Mouse (Mus musculus) CH12F3 (cell line): ENCODE measurements around the gene Dynlt1a.
"Not testable (repeated sequence)": the region's sequence is repeated elsewhere in the genome, so short reads cannot be mapped to it uniquely, and the experiment has no call there.

Experiments
- in situ Hi-C: fragments of 300-500 bp; cut with MboI; formaldehyde crosslinking; loops from 2 replicates; pipeline ENCODE4 v1.14.3; 2020; ENCODE audit warnings: low sequenced_read_pairs

Dynlt1a gene

DNA sequence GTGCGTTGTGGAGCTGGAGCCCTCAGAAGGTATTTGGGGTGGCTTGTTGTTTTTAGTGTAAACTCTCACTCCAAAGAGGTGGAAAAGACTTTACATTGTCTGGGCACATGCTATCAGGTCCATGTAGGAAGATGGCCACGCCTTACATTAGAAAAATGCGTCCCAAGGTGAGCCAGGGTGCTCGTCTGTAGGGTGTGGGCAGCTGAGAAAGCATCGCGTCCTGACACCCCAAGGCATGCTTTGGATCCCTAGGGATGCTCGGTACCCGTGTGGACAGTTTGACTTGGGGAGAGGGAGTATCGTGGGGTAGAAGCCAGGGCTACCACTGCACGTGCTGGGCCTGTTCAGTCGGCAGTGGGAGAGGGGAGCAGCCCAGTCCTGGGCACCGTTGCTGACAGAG, 28.3 kb downstream of the Dynlt1a start:
- in situ Hi-C loops, result not testable (repeated sequence)

DNA sequence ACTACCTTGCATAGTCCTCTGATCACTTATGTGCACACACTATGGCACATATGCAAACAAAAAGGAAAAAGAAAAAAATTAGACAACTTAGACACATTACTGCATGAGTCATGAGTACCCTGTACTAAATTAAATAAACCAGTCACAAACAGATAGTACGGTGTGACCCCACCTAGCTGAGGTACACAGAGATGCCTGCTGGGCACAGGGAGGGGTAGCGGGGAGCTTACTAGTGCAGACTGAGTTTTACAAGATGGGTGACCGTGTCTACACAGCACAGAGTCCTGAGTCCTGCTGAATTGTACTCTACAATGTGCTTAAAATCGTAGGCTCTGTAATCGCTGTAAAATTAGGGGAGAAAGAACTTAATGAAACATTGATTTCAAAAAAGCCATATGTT, 31.1 kb downstream of the Dynlt1a start:
- in situ Hi-C loops, result not testable (repeated sequence)

DNA sequence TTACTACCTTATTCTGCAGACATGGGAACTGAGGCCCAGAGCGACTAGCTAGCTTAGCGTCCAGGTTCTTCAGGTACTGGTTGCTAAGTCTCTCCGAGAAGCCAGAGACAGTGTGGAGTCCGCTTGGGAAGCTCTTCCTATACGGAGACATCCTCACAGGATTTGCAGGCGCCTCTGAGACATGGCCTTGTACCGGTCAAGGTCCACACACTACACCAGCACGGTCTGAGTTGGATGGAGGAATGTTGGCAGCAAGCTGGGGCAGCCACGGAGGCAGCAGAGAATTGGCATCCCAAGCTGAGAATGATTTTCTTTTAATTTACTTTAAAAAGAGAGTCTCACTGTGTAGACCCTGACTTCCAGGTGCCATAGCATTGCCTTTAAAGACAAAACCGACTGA, 34.2 kb downstream of the Dynlt1a start:
- in situ Hi-C loops, result not testable (repeated sequence)

- in situ Hi-C loops, result not testable (repeated sequence)
Measured at GRCm38 (mm10) chr17:6280513-6280912, 36.8 kb downstream of the Dynlt1a start.

DNA sequence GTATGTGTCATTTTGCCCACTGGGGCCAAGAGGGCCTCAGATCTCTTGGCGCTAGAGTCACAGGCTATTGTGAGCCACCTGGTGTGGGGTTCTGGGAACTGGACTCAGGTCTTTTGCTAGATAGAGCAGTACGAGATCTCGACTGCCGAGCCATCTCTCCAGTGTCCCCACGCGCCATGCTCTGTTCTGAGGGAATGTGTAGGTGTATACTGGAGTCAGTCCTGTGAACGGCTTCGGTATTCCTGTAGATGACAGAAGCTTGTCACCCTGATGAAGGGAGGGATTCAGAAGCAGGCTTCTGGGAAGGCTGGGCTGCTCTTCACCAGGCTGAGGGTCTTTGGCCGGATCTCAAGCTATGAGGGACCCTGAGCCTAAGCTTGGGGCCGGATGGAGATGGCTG, 37.5 kb downstream of the Dynlt1a start:
- in situ Hi-C loops, result not testable (repeated sequence)

GRCm38 (mm10) chr17:6279205-6279604, 38.1 kb downstream of the Dynlt1a start:
- in situ Hi-C loops, result not testable (repeated sequence)

DNA sequence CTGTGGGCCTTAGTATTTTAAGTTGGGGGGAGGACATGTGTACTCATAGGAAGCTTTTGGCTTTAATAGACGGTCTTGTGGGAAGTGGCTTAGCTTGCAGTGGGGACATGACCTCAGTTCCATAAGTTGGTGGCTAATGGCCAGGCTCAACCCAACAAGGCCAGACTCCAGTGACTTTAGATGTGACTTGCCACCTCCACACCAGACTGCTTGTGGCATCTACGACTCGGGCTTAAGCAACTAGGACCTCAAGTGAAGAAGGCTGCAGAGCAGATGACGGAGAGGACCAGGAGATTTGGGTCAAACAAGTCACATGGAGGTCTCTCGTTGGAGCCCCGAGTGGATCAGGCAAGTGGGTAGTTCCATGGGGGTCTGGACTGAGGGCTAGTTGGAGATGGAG, 42.6 kb downstream of the Dynlt1a start:
- in situ Hi-C loops, result not testable (repeated sequence)

DNA sequence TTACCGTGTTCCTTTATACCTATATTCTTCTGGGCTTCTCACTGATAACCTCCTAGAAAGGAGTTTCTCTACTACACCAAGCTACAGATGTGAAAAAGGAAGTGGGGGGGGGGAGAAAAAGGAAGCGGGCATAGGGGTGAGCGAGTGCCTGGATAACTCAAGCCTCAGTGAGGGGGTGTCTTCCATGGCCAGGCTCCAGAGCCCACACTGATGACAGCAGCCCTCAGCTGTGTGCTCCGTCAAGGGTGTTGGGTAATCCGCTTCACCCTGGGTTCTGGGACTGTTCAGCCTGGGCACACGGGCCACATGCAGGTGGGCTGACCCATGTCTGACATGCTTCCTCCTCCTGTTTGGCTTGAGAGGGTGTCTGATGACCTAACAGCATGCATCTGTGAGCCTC, 45.3 kb downstream of the Dynlt1a start:
- in situ Hi-C loops, result not testable (repeated sequence)

GRCm38 (mm10) chr17:6270840-6271239, 46.5 kb downstream of the Dynlt1a start:
- in situ Hi-C loops, result not testable (repeated sequence)

DNA sequence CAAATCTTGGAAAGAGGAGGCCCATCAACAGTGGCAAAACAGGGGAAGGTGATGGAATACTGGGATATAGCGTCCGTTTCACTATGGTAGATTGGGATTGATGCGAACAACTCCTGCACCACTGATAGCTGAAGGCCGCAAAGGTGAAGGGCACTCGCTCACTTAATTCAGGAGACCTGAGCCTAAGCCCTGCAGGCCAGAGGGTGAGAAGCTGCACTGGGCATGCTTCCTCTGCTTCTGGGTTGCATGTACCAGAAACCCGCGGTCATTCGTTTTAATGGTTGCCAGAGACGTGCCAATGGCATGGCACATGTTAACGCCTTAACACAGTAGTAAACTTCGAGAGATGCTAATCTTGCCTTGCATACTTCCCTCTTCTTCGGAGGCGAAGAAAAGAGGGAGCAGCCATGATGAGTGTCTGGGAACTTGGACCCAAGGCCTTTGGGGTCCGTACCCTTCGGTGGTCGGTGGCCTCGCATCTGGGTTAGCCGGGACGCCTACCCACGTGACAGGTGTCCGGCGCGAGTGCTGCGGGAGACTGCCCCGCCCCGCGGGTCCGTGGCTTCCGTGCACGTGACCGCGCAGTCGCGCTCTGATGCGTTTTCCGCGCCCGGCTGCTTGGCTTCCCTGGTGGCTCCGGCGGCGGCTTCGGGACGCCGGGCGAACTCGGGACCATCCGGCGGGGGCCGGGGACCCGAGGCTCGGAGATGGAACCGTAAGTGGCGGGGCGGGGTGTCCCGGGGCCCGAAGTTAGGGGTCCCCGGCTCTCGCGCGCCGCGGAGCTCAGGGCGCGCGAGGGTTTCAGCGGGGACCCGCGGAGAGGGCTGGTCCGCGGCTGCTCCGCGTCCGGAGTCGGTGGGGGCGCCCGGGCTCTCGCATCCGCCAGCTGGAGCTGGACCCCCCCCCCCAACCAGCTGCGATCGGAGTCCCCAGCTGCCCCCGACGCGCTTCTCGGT, 47.1 kb downstream of the Dynlt1a start:
- in situ Hi-C loops, result not testable (repeated sequence)

DNA sequence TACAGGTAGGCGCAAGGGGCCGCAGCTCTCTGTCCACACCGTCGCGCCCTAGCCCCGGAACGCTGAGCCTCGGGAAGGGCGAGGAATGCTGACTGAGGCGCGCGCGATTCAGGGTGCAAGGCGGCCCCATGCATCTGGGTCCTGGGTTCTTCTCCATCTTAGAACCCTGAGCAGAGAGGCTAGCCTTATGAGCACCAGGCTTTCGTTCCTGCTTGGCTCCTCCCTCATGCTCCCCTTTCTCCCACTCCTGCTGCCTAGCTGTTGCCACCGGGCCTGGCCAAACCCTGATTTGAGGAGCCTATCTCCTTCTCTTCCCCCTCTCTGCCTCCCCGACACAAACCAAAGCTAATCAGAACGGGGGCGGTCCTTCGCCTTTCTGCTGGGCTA, 60.2 kb downstream of the Dynlt1a start:
- in situ Hi-C loops, result not testable (repeated sequence)

DNA sequence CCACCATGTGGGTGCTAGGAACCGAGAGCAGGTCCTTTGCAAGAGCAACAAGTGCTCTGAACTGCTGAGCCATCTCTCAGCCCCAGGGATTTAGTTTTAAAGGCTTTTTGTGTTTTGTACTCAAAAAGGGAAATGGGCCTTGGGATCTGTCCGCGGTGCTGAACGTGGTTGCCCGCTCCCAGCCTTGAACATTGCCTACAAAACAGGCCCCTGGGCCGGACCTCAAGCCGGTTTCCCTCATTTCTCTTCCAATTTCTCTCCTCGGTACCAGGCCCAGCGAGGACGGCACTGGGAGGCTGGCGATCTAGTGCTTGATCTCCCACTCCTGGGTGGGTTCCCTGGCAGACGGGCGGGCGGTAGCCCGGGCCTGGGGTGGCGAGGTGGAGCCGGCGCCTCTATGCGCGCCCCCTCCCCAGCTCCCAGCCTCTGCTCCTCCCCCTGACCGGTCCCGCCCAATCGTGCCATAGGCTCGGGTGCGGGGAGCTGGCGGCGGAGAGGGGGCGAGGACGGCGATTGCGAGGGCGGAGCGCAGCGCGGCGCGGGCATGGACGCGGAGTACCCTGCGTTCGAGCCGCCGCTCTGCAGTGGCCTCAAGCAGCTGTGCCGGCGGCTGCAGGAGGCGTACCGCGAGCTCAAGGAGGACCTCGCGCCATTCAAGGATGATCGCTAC, 60.8 kb downstream of the Dynlt1a start, which contains the start of gene Tmem181a:
Tmem181a (plus strand) TSS at position 461 of the 670 bp plus-strand sequence.
- in situ Hi-C loops, result not testable (repeated sequence)
